Mouse (Mus musculus) lung, adult 2 months (tissue): ENCODE measurements around the gene Galnt18. TPM values are rescaled to one million over a fixed set of nuclear protein-coding genes. Genes with fewer than 3 reads are reported as not detected.

Source experiments
- DNase-seq: peaks from one replicate; pipeline ENCODE4 v3.0.0; 2022
- H3K4me1 ChIP-seq: fragments of 200-500 bp; 2 replicates; pipeline ENCODE4 v1.6.1; 2011; ENCODE audit warnings: low read length; ENCODE audit not compliant: control insufficient read depth, insufficient read depth
- H3K4me3 ChIP-seq: fragments of 200-500 bp; replicated peaks from 2 replicates; pipeline ENCODE3; 2011; ENCODE audit warnings: low read depth, mild to moderate bottlenecking, control low read depth, low read length; ENCODE audit errors: extremely low read depth
- CTCF ChIP-seq: fragments of 200-500 bp; IDR thresholded peaks from 2 replicates; pipeline ENCODE4 v1.5.1; 2011; ENCODE audit warnings: mild to moderate bottlenecking, low read length, control low read depth; ENCODE audit not compliant: insufficient read depth
- POLR2A ChIP-seq: fragments of 200-500 bp; IDR thresholded peaks from 2 replicates; pipeline ENCODE4 v1.6.1; 2011; ENCODE audit warnings: low read depth, mild to moderate bottlenecking, control low read depth, low read length, borderline replicate concordance; ENCODE audit errors: extremely low read depth
- WGBS: fragments of 180-500 bp; shearing (Covaris S2); methylation state at CpG from one replicate; pipeline ENCODE4 v1.1.7; 2018; 5-methylcytosine and 5-hydroxymethylcytosine counted together
- polyA plus RNA-seq: library from polyadenylated mRNA; depleted of rRNA; stranded (reverse); fragments of >200 nt; gene quantifications from 2 replicates; pipeline ENCODE4 v1.2.3, GENCODE M21; 2012

Gene Galnt18
- polyA plus RNA-seq, 1 experiment, result 142 TPM

DNA sequence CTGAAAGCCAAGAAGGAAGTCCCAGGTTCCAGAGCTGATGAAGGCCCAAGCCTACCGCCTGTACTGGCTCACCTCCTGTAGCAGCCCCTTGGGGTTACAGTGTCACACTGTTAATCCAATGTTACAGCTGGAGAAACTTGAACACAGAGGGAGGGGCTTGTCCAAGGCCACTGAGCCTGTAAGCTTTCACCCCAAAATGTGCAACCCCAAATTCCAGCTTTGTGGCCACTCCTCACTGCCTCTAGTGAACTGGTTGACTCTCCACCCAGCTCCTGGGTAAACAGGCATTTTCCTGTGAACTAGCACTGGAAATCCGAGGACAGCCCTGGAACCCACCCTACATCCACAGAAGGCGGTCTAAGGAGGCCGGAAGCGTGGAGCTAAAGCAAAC is 58.5 kb downstream of the Galnt18 start:
- DNase-seq, result no peak
- Histone ChIP-seq H3K4me3 (no peak overlapping the region), H3K4me1 (peaks cover 20% of the 10 kb centered on the region)
- TF ChIP-seq POLR2A, result no peak
- TF ChIP-seq CTCF, result no peak
- WGBS, result 60% methylated on average over 5 of the region's 5 CpGs

DNA sequence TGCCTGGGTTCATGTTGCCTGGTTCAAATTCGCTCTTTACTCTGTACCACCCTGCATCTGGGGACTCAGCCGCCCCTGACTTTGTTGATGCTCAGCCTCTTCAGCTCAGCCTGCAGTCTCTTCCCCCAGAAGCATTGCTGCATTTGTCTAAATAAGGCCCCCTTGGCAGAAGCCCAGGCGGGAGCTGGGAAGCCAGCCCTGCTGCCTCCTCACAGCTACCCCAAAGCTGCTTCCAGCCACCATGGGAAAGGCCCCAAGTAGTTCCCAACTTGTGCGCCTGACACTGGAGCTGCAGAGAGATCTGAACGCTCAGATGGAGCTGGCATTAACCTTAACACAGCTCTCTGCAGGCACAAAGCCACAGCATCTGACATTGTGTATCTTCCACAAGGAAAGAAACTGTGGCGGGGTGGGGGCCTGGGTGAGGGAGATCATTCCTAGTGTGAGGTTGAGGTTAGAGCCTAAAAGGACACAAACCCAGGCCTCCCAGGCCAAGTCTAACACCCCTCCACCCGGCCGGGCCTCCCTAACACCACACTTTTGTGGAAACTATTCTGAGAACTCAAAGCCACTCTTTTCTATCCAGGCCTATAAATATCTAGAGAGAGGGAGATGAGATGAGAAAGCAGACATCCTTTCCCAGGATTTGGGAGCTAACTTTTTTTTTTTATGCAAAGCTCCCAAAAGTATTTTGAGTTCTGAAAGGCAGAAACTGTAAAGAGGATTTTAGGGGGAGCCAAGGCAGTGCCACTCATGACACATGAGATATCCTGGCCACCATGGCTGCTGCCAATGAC is 59.1 kb downstream of the Galnt18 start:
- Histone ChIP-seq H3K4me1 (peaks cover 23% of the 10 kb centered on the region), H3K4me3 (no peak overlapping the region)
- TF ChIP-seq CTCF (no peak), POLR2A (no peak)
- WGBS, result 52% methylated on average over 8 of the region's 8 CpGs
- DNase-seq, result no peak

DNA sequence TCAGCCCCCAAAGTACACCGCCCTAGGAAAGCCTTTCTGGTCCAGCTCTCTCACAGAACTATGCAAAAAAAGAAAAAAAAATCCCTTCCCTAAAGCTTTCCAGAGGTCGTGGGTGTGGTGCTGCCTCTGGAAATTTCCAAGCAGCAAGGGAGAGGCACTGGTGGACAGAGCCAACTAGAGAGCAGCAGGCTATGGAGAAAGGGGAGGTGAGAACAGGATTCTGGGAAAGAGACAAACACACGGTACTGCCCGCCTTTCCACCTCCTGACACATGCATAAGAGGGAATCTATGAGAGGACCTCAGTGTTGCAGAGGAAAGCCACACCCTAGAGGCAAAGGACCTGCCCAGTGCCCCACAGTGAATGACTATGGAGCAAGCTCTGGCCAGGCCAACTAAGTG is 60.9 kb downstream of the Galnt18 start:
- DNase-seq, result no peak
- Histone ChIP-seq H3K4me1 (peaks cover 30% of the 10 kb centered on the region), H3K4me3 (no peak overlapping the region)
- TF ChIP-seq CTCF (no peak), POLR2A (no peak)
- WGBS, result 22% methylated on average over 4 of the region's 4 CpGs

DNA sequence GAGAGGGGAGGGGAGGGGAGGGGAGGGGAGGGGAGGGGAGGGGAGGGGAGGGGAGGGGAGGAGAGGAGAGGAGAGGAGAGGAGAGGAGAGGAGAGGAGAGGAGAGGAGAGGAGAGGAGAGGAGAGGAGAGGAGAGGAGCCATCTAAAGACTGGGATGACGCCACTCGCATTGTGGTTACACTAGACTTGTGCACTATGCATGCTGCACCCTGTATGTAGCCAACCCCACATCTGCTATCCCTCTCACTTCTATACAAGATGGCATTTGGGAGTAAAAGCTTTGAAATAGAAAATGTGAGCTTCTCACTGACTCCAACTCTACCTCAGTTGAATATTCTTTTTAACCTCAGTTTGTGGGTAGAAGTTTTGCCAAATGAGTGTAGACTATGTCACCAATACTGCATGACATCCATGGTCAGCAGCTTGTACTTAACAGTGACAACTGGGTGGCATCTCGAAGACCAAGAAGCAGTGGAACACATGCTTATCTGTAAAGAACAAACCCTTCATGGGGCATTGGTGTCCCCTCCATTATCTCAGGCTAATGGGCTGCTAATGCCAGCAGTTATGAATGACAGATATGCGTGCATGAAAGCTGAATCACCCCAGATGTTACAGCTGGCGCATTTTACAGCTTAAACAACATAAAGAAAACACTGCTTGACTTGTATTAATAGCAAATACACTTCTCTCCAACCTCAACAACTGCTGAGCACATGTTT is 65.0 kb downstream of the Galnt18 start:
- no peak overlapping the region for H3K4me3 ChIP-seq
- no peak for DNase-seq
- no peak for TF ChIP-seq POLR2A
- no peak for TF ChIP-seq CTCF
- peaks cover 29% of the 10 kb centered on the region for H3K4me1 ChIP-seq
- WGBS, result 70% methylated on average over 5 of the region's 5 CpGs

DNA sequence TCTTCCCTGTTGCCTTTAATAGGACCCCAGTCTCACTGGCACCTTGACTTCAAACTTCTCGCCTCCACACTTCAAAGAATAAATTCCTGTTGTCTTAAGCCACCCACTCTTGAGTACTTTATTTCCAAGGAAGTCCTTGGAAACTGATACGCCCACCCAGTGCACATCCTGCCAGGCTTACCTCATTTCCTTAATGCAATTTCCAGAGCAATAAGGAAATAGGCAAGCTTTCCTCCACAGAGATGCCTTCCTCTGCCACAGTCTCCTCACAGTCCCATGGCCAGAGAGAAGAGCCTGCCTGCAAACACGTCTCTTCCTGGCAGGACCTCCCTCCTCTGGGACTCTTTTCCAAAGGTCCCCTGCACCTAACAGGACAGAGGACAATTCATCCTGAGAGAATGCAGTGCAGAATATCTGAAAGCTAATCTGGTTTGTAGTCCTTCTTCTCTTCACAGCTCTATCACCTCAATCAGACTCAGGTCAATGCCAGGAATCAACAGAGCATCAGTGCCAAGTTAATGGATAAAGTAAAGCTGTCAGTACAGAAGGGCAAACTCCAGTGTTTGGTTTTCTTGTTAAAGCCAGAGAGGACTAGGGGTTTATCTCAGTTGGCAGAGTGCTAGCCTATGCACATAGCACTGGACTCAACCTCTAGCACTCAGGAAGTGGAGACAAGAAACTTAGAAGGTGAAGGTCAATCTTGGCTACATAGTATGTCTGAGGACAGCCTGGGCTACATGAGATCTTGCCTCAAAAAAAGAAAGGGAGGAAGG is 65.8 kb downstream of the Galnt18 start:
- WGBS, result 38% methylated on average over 3 of the region's 3 CpGs
- Histone ChIP-seq H3K4me3 (no peak overlapping the region), H3K4me1 (peaks cover 32% of the 10 kb centered on the region)
- TF ChIP-seq POLR2A, result no peak
- DNase-seq, result no peak

DNA sequence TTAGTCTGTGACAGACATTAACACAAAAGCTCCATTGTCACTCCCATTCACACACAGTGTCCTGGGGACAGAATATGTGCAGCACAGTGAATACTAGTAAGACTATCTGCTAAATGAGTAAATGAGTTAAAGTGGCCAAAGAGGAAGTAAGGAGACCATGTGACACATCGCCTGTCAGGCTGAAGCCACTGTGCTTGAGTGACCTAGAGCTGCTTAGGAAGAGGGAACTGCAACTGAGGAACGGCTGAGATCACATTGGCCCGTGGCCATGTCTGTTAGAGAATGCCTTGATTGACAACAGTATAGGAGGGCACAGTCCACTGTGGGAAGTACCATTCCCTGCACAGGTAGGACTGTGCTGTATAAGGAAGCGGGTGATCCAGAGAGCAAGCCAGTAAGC is 67.0 kb downstream of the Galnt18 start:
- WGBS, result 73% methylated on average over 4 of the region's 4 CpGs
- TF ChIP-seq POLR2A (no peak), CTCF (no peak)
- DNase-seq, result no peak
- Histone ChIP-seq H3K4me3 (no peak overlapping the region), H3K4me1 (peaks cover 33% of the 10 kb centered on the region)

DNA sequence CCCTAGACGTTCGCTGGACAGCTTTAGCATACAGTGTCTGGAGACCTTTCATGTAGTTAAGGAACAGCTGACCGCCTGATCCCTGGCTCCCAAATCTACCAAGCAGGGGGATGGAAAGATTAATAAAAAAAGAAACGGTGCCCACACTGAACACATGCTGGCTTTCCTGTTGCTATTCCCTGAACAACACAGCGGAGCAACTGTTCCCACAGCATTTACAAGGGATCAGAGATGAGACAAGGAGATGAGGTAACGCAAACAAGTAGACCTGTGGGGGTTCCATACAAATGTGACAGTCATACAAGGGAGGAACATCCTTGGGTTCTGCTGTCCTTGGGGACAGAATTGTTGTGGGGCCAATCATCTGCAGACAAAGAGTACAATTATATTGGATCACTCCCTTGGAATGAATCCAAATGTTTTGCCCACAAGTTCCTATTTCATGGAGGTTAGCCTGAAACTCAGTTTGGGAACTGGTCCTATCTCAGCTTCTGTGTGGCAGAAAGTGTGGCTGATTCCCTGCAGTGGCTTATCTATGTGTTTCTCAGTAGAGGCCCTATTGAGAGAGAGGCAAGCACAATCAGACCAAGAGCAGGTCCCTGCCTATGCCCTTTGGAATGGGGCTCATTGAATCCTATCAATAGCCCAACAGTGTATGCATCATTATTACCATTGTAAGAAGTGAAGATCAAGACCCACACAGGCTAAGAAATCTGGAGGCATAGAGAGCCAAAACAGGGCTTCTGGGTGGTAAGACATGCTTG is 68.5 kb downstream of the Galnt18 start:
- Histone ChIP-seq H3K4me3 (no peak overlapping the region), H3K4me1 (peaks cover 33% of the 10 kb centered on the region)
- TF ChIP-seq CTCF (no peak), POLR2A (no peak)
- 73% methylated on average over 6 of the region's 6 CpGs for WGBS
- no peak for DNase-seq

DNA sequence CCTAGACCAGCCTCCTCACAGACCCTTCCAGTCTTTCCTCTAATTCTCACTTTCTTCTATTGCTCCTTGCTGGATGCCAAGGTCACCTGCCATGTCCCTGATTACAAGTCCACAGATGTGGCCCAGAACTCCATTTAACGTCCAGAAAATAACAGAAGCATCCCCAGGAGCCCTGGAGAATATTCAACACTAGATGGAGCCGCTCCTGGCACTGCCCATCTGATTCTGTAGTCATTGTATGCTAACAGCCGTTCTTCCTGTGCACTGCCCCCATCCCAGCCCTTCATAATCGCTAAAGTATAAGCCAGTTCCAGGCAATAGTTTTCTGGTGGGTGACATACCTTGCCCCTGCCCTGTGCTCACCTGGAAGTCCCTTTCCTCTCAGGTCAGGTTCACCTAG is 69.5 kb downstream of the Galnt18 start:
- TF ChIP-seq CTCF (no peak), POLR2A (no peak)
- Histone ChIP-seq H3K4me1 (peaks cover 30% of the 10 kb centered on the region), H3K4me3 (no peak overlapping the region)
- WGBS, result 16% methylated on average over 4 of the region's 4 CpGs
- DNase-seq, result no peak

DNA sequence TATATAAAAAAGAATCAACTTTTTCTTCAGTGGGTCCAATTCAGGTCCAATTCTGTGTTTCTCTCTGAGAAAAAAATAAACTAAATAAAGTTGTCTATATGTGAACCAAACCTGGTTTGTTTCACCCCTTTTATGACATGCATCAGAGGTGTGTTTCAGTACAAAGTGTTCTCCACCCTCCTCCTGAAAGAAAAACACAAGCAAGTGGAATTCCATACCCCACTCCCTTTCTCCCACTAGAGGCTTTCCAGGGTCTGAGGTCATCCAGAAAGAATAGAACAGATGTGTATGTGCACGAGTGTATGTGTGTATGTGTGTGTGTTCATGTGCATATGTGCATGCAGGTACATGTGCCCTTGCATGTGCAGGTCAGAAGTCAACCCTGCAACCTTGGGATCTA is 71.2 kb downstream of the Galnt18 start:
- DNase-seq, result no peak
- TF ChIP-seq CTCF (no peak), POLR2A (no peak)
- Histone ChIP-seq H3K4me1 (peaks cover 20% of the 10 kb centered on the region), H3K4me3 (no peak overlapping the region)
- WGBS, result 41% methylated on average over 1 of the region's 1 CpGs
